Mouse (Mus musculus) right cerebral cortex, postnatal 14 days (tissue): ENCODE data around the gene Hist1h2ag.
"Not testable (repeated sequence)": the region's sequence is repeated elsewhere in the genome, so short reads cannot be mapped to it uniquely, and the experiment has no call there.

Experiments
- DNase-seq: peaks from one replicate; pipeline ENCODE4 v3.0.0; 2022

Gene Hist1h2ag

GRCm38 (mm10) chr13:22042568-22043502 is at the start of gene Hist1h2ag, which contains the start of gene Hist1h2bj:
Gene Hist1h2ag, minus strand, starts transcription at chr13:22042944.
Gene Hist1h2bj, plus strand, starts transcription at chr13:22043214.
- peak; percentile 58 for DNase-seq

DNA sequence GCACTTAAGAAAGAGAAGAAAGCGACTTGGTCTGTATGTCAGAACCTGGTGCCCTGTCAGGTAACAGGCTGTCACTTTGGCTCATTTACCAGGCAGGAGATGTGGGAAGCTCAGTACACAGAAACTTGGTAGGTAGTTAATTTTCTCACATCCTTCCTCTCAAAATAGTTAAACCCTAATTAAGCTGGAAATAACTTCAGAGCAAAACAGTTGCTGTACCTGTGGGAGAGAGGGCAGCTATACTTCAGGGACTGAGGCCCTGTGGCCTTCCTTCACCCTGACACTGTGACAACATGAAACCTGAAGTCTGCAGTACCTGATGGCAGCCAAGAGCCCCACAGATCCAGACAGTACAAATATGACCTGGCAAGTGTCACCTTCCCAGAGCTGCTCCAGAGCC is 41.4 kb upstream of the Hist1h2ag start, which contains the start of gene Vmn1r188:
TSS of gene Vmn1r188 (plus strand) at position 301 of the 400 bp plus-strand sequence.
- DNase-seq = not testable (repeated sequence)

DNA sequence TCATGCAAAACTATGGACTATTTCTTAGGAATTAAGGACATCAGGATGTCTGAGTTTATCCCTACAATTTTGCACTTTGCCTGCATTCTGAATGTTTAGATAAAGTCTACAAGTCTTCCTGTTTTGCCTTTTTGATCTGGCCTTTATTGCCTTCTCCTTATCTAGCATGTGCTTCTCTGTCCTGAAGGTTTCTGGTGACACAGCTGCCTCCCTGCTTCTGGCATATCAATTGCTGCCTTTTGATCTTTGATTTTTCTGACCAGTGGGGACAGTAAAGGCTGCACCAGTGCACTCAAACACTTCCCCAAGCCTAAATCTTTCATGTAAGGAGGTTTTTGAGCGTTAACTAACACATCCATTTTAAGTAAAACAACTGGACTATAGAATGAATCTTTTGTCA is 20.7 kb upstream of the Hist1h2ag start:
- DNase-seq = no peak

GRCm38 (mm10) chr13:22061422-22061821 is 18.7 kb upstream of the Hist1h2ag start:
- DNase-seq = no peak

DNA sequence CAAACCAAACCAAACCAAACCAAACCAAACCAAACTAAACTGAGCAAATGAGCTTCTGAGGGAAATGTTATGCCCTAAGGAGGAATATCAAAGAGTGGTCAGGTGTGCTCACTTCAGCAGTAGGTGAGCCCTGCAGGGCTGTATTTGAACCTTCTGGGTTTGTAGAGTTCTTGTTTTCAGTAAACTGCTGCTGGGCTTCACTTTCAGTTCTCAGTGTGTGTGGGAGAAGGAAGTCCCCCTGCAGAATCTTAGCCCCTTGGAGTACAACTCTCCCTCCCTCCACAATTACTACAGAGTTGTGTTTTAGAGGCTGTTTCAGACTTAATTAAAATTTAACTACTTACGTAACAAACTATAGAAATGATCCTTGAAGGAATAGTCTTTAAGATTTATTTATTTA is 11.0 kb upstream of the Hist1h2ag start:
- DNase-seq = no peak

DNA sequence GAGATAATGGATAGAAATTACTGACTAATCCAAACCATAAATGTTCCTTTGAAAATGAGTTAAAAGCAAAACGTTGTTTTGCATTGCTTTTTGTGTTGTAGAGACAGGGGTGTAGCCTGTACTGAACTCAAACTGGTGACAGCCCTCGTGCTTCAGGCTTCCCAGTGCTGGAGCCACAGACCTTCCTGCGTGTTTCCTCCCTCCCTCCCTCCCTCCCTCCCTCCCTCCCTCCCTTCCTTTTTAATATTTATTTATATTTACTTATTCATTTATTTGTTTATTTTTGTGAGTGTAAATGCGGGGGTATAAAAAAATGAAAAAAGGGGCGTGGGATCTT is 8.7 kb upstream of the Hist1h2ag start:
- no peak for DNase-seq

- DNase-seq = peak; percentile 87
These were observed 8.1 kb upstream of the Hist1h2ag start for GRCm38 (mm10) chr13:22050591-22051522.

DNA sequence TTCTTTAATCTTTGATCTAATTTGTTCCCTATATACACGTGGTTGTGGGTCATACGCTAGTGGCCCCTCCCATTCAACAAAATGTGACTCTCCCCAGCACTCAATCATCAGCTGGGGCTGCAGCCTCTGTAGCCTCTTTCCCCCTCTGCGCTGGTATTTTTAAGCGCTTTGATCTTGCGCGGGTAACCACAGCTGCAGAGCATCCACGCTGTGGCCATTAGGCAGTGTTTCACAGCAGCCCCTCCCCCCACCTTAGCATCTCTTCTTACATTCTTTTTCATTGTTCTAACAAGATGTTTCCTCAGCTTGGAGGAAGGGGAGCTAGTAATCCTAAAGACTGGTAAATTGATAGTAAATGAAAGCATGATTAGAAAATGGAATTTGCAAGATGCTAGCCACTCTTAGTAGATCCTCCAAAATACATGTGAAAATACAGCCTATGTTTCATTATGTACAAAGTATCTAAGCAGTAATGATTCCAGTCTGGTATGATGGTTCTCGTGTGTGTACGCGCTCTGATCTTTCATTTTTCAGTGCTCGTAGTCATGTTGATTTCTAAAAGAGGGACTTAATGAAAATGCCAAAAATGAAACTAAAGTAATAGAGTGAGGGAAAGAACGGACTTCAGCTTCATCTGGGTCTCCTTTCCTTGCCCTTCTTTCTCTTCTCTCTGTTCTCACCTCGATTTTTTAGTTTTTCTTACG is 7.1 kb upstream of the Hist1h2ag start:
- peak; percentile 47 for DNase-seq

GRCm38 (mm10) chr13:22049041-22049440 is 6.3 kb upstream of the Hist1h2ag start:
- DNase-seq = no peak

DNA sequence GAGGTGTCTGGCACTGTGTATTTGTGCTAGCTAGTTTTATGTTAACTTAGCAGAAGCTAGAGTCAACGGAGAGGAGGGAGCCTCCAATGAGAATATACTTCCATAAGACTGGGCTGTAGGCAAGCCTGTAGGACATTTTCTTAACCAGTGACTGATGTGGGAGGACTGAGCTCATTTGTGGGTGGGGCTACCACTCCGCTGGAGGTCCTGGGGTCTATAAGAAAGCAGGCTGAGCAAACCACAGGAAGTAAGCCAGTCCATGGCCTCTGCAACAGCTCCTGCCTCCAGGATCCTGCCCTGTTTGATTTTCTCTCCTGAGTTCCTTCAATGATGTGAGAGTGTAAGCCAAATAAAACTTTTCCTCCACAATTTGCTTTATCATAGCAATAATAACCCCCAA is 2.6 kb upstream of the Hist1h2ag start:
- DNase-seq = no peak

GRCm38 (mm10) chr13:22044432-22045155 is 1.9 kb upstream of the Hist1h2ag start:
- DNase-seq = no peak

- no peak for DNase-seq
These were observed 1.0 kb upstream of the Hist1h2ag start for GRCm38 (mm10) chr13:22043503-22044431.

GRCm38 (mm10) chr13:22041651-22042567 is 835 bp downstream of the Hist1h2ag start:
- no peak for DNase-seq

- peak; percentile 97 for DNase-seq
These were observed 1.6 kb downstream of the Hist1h2ag start, which contains the start of gene Hist1h4i for GRCm38 (mm10) chr13:22041142-22041536. Gene Hist1h4i, minus strand, starts transcription at chr13:22041362.

DNA sequence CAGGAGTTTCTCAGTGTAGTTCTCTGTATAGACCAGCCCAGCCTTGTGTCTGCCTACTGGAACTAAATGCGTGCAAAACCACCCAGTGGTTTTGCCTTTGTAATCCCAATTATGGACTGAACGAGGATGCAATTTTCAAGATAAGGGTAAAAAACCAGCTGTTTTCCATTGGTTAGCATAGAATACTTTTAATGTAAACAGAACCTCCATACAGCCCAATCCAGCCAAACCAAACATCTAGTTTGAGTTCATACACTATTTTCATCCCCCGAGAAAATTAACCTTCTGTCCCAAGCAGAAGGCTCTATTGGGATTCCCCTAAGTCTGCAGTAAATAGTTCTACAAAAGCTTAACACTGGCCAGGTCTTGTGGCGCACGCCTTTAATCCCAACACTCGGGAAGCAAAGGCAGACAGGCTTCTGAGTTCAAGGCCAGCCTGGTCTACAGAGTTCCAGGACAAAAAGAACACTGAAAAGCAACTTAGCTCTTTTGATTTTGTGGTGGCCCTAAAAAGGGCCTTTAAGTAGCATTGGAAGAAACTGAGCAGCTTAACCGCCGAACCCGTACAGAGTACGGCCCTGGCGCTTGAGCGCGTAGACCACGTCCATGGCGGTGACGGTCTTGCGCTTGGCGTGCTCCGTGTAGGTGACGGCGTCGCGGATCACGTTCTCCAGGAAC is 2.1 kb downstream of the Hist1h2ag start:
- DNase-seq = no peak

DNA sequence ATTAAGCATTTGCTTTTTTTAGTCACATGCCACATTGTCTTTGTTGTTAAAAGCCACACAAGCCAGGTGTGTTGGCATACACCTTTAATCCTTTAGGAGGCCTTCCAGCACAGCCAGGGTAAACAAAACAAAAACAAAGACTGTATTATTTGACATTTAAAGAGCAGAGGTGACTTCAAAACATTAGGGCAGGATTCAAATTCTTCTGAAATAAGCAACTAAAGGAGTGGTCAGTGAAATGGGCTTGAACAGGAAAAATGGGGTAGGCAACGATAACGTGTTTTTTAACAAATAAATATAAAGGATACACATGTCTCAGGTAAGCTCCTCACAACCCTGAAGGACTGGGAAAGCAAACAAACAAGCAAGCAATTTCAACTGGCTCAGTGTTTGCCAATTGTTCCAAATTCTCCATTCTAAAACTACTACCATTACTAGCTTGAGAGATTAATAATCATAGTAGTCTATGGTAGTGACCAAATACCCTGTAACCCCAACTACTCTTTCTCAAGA is 2.7 kb downstream of the Hist1h2ag start:
- no peak for DNase-seq

- DNase-seq = no peak
These were observed 3.4 kb downstream of the Hist1h2ag start for GRCm38 (mm10) chr13:22039364-22039763.

- no peak for DNase-seq
These were observed 5.3 kb downstream of the Hist1h2ag start for GRCm38 (mm10) chr13:22037415-22037814.

GRCm38 (mm10) chr13:22036986-22037385 is 5.8 kb downstream of the Hist1h2ag start:
- DNase-seq = no peak
